Mouse (Mus musculus): ENCODE data around the gene Ppa1.

Gene Ppa1

DNA sequence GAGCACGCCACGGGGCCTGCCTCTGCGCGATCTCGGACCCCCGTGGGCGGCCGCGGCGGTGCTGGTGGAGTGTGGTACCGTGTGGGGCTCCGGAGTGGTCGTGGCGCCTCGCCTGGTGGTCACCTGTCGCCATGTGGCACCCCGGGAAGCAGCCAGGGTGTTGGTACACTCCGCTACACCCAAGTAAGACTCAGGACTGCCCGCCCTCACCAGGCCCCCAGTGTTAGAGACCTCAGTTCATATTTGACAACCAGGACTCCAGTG is 48.1 kb downstream of the Ppa1 start:
- no peak for DNase-seq

DNA sequence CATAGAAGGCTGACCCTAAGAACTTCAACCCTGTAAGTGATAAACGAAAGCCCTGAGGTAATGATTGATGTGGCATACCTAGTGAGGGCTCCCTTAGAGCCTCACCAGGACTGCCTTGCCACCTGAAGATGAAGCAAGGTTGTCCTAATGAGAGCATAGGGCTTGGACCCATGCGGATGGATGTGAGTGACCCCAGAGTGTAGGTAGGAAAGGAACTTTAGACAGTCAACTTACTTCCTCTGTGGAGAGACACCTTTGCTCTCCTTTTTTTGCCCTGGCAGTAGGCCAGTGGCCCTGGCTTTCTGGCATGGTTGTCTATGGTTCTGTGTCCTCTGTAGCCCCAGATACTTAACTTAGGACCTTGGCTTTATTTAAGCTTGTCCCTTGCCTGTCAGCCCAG is 48.7 kb downstream of the Ppa1 start:
- DNase-seq: no peak

DNA sequence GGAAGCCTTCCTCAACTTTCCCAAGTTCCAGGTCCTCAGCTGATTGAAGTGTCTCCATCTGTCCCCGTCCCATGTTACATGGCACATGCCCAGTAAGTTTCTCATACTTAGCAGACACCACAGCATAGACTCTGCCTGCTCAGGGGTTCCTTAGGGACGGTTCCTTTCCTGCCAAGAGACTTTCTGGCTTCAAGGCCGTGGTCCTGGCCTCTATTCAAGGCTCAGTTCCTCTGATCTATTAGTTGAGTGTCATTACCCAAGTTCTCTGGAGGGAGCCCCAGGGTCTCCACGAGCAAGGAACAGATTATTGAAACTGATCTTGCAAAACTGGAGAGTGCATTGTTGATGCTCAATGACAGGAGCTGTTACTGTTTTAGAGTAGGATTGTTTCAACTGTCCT is 56.3 kb downstream of the Ppa1 start:
- DNase-seq: no peak

DNA sequence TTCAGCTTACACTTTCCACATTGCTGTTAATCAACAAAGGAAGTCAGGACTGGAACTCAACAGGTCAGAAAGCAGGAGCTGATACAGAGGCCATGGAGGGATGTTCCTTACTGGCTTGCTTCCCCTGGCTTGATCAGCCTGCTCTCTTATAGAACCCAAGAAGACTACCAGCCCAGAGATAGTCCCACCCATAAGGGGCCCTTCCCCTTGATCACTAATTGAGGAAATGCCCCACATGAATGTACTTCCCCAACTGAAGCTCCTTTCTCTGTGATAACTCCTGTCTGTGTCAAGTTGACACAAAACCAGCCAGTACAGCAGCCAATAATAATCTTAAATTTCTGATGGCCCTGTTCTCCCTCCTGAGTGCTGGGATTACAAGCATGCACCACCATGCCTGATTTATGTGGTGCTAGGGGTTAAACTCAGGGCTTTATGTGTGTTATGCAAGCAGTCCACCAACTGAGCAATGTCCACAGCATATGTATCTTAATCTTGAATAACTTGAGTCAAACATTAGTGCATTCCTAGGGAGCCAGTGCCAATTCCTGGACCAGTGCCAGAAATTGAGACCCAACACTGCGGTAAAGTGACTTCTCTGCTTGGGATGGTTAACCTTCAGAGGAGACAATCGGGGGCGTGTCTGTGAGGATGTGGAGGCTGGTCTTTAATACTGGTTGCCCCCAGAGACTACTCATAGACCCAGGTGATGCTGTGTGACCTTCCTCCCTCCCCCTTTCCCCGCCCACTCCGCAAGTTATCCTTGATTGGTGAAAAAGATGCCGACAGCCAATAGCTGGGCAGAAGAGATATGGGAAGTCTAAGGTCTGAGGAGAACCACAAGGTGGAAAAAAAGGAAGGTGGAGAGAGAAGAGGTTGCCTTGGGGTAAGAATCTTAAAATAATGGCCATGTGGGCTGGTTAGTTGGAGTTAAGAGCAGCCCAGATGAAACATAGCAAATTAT is 58.3 kb downstream of the Ppa1 start:
- no peak for DNase-seq

DNA sequence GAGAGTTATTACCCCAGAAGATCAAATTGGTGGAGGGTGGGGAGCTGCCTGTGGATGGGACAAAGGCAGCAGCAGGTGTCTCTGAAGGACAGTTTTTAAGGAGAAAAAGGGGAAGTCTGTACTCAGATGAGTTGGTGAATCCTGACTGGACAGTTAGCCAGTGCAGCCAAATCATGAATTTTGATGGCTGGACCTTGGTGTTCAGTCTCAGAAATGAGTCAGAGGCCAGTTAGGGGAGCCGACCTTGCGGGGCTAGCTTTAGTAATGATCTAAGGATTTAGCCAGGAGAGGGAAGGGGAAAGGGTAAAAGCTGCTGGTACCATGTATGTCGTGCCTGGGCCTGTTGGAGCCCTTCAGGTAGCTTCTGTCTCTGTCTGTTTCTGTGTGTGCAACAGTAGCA is 65.2 kb downstream of the Ppa1 start:
- DNase-seq: no peak

DNA sequence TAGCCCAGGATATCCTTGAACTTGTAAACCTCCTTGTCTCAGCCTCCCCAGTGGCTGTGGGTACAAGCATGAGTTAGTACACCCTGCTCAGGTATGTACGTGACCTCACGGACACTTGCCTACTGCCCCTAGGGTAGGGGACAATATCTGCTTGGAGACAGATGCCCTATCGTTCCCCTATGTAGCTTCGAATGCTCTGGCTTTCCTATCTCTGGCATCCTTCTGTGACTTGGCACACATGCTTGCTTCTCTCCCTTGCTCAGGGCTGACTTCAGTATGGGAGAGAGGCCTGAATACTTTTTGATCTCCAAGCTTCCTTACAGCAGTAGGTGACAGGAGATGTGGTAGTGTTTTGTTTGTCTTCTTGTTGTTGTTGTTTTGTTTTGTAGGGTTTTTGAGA is 65.8 kb downstream of the Ppa1 start:
- DNase-seq: no peak

DNA sequence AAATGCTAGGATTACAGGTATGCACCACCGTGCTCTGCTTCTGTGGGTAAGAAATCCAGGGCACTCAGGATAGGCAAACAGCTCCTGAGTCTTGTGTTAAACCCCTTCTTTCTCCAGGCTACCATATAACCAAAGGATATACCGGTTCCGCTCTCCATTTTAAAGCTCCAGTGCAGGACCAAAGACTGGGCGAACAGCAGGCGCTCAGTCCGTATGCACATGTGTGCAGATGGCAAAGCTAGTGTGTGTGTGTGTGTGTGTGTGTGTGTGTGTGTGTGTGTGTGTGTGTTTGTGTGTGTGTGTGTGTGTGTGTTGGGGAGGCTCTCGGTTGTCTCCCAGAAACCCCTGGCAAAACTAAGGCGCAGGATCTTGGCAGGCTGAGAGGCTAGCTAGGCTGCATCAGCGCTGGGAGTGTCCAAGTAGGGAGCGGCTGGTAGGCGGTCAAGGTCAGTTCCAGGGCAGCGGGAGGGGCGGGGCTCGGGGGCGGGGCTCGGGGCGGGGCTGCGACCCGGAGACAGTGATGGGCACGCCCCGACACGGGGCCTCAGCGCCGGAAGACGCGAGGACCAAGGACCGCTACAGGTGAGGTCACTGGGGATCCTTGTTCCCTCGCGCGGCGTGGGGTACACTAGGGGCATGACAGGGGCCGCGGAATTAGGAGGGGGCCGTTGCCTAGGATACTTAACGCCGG is 66.6 kb downstream of the Ppa1 start, which contains the start of gene Aifm2:
Gene Aifm2 (plus strand): TSS at position 493 of the 691 bp plus-strand sequence.
- peak; percentile 30 to 32 for DNase-seq

DNA sequence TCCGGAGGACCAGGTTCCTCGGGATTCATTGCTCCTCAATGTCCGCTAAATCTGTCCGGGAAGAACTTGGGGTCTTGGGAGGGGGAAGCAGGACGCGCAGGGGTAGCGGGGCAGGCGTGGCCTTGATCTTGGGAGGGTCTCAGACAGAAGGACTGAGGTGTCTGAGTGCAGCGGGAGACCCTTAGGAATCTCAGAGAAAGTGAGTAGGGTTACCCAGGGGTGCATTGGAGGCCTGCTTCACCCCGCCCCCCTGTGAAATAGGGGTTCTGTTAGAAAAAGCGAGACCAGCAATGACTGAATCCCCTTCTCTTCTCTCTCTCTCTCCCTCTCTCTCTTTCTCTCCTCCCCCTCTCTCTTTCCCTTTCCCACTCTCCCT is 67.1 kb downstream of the Ppa1 start:
- DNase-seq: no peak

DNA sequence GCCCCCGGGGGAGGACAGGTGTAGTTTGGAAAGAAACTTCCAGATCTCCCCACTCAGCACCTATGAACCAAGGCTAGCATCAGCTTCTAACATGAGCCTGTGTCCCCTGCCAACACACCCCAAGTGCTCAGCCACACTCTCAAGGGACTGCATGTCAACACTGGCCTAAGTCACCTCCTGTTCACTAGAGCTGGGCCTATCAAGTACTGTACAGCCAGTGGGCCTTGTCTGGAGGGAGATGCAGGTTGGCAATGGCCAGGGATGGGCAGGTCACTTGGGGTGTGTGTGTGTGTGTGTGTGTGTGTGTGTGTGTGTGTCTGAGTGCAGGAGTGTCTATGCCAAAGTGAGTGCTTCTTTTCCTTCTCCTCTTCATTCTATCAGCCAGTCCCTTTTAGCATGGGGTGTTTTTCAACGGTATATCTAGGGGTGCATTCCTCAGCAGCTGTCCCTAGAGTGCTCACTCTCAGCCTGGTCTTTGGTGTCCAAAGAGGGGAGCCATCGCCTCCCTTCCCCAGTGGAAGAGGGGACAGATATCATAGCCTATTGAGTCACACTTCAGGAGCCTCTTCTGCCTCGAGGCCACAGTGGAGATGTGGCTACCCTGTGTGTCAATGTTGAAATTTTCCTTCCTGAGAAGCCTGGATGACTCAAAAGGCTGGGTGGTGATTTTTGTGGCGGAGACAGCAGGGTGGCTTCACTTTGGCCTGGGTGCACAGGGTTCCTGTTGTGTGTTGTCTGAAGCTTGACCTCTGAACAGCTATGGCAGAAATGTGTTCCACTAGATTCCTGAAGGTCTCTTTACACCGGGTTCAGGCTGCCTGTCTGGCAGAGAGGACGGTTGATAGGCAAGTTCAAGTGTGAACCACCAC is 67.9 kb downstream of the Ppa1 start:
- no peak for DNase-seq

DNA sequence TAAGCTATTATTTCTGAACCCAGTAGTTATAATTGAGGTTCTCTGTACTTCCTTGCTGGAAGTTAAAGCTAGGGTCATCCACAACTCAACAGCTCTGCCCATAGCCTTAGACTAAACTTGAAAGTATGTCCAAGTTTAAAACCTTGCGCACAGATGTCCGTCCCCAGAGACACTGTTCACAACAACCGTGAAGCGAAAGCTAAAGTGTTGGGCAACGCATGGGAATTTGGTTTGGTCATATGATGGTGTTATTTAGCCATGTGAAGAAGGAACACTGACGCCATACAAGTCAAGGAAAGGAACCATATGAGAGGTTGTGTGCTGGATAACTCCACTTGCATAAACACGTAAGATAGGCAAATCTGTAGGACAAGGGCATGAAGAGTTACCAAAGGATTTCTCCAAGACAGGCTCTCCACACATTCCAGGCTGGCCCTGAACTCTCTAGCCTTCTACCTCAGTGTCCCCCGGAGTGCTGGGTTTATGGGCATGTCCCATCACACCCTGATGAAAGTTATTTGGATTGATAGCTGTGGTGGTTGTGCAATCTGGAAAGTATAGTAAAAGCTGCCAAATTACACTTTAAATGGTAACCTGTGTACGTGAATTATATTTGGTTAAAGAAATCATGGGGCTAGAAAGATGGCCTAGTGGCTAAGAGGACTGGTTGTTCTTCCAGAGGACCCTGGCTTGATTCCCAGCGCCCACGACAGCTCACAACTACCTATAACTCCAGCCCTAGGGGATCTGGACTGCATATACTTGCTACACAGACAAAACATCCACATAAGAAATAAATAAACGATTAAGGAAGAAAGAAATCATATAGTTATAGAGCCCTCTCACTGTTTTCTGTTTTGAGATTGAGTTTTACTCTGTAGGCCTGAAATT is 69.3 kb downstream of the Ppa1 start:
- DNase-seq: no peak

DNA sequence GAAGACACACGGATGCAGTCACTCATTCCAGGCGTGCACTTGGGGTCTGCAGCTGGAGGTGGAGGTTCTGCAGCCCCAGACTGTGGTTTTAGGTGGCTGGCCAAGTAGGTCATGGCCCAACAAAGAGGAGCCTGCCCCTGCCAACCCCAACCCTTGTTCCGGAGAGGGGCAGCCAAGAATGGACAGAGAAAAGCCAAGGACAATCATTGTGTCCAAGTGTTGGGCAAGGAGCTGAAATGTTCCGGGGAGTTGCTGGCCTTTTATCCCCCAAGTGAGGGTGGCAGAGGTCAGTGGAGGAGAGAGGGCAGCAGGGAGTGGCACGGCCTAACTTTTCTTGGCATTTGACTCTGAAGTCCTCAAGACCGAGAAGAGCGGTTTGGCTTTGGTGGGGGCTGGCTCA is 72.0 kb downstream of the Ppa1 start:
- DNase-seq: no peak

DNA sequence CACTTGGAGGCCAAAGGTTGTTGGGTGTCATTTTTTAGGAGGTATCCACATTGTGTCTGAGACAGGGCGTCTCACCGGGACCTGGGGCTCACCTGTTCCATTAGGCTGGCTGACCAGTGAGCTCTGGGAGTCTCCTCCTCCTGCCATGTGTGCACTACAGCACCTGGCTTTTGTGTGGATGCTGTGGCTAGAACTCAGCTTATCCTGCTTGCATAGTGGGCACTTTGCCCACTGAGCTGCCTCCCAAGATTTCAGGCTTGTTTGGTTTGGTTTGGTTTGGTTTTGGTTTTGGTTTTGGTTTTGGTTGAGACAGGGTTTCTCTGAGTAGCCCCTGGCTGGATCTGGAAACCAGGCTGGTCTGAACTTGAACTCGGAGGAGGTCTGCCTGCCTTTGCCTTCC is 73.9 kb downstream of the Ppa1 start:
- no peak for DNase-seq

DNA sequence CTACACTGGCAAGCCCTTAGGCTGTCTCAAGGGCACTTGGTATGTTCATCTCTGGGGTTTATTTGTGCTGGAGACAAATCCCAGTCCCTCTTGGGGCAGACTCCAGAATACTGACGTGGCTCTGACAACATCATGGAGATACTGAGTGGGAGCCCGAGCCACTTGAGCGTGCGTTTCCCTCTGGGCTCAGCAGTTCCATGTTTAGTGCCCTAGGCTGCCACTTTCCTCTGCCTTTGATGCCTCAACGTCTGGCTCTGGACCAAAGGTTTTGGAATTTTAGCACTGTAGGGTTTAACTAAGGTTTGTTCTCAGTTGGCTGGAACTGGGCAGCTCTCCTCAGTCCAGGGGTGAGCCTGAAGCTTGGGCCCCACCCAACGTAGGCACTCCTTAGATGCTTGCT is 74.9 kb downstream of the Ppa1 start:
- no peak for DNase-seq

All from B cell, adult 2 months (primary cell).